Mouse (Mus musculus) spleen, adult 2 months (tissue): ENCODE results near the gene Ccdc69. TPM values are rescaled to one million over a fixed set of nuclear protein-coding genes. Genes with fewer than 3 reads are reported as not detected.
A peak's percentile ranks its signal among the peaks of the same experiment; 100 is the strongest.
"Not testable (repeated sequence)": the region's sequence is repeated elsewhere in the genome, so short reads cannot be mapped to it uniquely, and the experiment has no call there.

Source experiments
- DNase-seq, 2 experiments: peaks; one replicate each; pipeline versions ENCODE4 v3.0.0 to v3.0.0-alpha.2; 2012 to 2021; ENCODE audit warnings: low spot score in 2 of 2, low read depth in 1 of 2
- H3K27ac ChIP-seq: fragments of 200-500 bp; 2 replicates; pipeline ENCODE4 v1.5.1; 2012; ENCODE audit warnings: low read length, inconsistent platforms; ENCODE audit not compliant: insufficient read depth
- H3K27me3 ChIP-seq: fragments of 200-500 bp; 2 replicates; pipeline ENCODE4 v1.6.1; 2012; ENCODE audit warnings: mild to moderate bottlenecking, moderate library complexity, low read length, inconsistent platforms; ENCODE audit not compliant: control insufficient read depth, insufficient read depth
- H3K36me3 ChIP-seq: fragments of 200-500 bp; 2 replicates; pipeline ENCODE4 v1.6.1; 2012; ENCODE audit warnings: mild to moderate bottlenecking, low read length, inconsistent platforms; ENCODE audit not compliant: control insufficient read depth, insufficient read depth
- H3K4me1 ChIP-seq: fragments of 200-500 bp; 2 replicates; pipeline ENCODE4 v1.6.1; 2011; ENCODE audit warnings: inconsistent platforms; ENCODE audit not compliant: control insufficient read depth, insufficient read depth, insufficient read length
- H3K4me3 ChIP-seq: fragments of 200-500 bp; 2 replicates; pipeline ENCODE4 v1.5.1; 2011; ENCODE audit warnings: mild to moderate bottlenecking, inconsistent platforms; ENCODE audit not compliant: insufficient read depth, insufficient read length; ENCODE audit errors: extremely low read depth
- CTCF ChIP-seq: fragments of 200-500 bp; IDR thresholded peaks from 2 replicates; pipeline ENCODE4 v1.5.1; 2011; ENCODE audit warnings: mild to moderate bottlenecking, inconsistent platforms; ENCODE audit not compliant: insufficient read depth, insufficient read length, insufficient replicate concordance; ENCODE audit errors: extremely low read depth
- POLR2A ChIP-seq: fragments of 200-500 bp; IDR thresholded peaks from 2 replicates; pipeline ENCODE4 v1.6.1; 2011; ENCODE audit warnings: low read depth, low read length, inconsistent platforms
- WGBS: fragments of 180-500 bp; shearing (Covaris S2); methylation state at CpG from one replicate; pipeline ENCODE4 v1.1.7; 2018; 5-methylcytosine and 5-hydroxymethylcytosine counted together
- polyA plus RNA-seq: library from polyadenylated mRNA; depleted of rRNA; stranded (reverse); fragments of >200 nt; gene quantifications from 2 replicates; pipeline ENCODE4 v1.2.3, GENCODE M21; 2012

The Ccdc69 gene
- polyA plus RNA-seq, 1 experiment = 10.6 TPM

DNA sequence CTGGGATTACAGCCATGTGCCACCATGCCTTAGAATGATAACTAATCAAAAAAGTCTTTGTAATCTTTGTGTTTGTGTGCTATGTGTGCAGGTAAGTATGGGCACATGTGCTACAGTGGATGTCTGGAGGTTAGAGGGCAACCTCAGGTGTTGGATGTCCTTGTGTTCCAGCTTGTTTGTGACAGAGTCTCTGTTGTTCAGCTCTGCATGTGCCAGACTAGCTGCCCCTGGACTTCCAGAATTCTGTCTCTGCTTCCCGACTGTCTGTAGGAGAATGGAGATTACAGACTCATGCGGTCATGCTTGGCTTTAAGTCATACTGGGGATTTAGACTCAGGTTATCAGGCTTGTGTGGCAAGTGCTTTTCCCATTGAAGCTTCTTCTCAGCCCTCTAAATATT is 36.4 kb upstream of the Ccdc69 start:
- no peak for DNase-seq
- H3K4me1 ChIP-seq = peaks cover 2% of the 10 kb centered on the region; the same call in 1 of the 2 replicates
- H3K36me3 ChIP-seq = peaks cover 12% of the 10 kb centered on the region
- no peak overlapping the region; the same call in none of the 2 replicates for H3K27ac ChIP-seq
- no peak overlapping the region for H3K4me3 ChIP-seq
- no peak for TF ChIP-seq CTCF
- no peak for TF ChIP-seq POLR2A
- no peaks in the 10 kb centered on the region for H3K27me3 ChIP-seq
- WGBS = 89% methylated on average over 2 of the region's 2 CpGs

DNA sequence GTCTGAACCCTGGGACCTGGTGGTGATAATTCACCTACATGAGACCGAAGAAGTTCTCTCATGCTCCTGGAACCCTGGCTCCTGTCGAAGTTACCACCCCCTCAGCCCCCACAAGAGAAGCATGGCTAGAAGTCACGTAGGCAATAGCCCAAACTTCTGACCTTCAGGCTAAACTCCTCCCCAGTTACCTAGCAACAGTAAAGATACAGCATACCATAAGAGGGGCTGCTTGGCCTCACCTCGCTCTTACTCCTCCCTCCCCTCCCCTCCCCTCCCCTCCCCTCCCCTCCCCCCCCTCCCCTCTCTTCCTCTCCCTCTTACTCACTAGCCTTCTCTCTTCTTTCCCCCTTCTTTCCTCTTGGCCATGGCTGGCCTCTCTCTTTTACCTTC is 35.9 kb upstream of the Ccdc69 start:
- not testable (repeated sequence) for H3K27me3 ChIP-seq, DNase-seq, H3K4me3 ChIP-seq, H3K4me1 ChIP-seq
- peaks cover 16% of the 10 kb centered on the region for H3K36me3 ChIP-seq
- 35% methylated on average over 4 of the region's 4 CpGs for WGBS
- peak overlapping the region; percentile 80 for H3K27ac ChIP-seq

DNA sequence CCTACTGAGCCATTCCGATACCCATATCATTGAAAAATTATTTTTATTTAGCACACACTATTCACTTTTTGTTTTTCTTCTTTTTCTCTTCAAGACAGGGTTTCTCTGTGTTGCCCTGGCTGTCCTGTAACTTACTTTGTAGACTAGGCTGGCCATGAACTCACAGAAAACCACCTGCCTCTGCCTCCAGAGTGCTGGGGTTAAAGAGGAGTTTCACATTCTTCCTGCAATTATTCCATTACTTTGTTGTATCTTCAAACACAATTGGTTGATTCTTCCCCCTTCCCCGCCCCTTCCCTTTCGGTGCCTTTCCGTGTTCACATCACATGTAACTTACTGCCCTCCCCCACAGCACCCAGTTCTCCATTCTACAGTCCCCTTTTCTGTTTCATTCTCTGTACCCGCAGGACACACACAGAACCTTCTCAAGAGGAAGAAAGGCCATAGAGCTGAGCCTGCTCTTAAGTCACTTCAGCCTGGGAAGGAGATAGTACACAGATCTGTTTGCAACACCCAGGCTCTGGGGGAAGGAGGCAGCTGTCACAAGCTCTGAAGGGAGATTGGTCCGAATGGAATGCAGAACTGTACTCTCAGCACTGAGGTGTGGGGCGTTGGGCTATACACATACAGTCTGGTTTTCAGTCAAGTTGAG is 35.4 kb upstream of the Ccdc69 start:
- Histone ChIP-seq H3K36me3 (peaks cover 22% of the 10 kb centered on the region), H3K27me3 (no peaks in the 10 kb centered on the region), H3K4me3 (no peak overlapping the region), H3K27ac (peak overlapping the region; percentile 80), H3K4me1 (peaks cover 2% of the 10 kb centered on the region; the same call in 1 of the 2 replicates)
- TF ChIP-seq POLR2A = no peak; the same call in 1 of the 2 replicates
- no peak for TF ChIP-seq CTCF
- WGBS = 24% methylated on average over 7 of the region's 7 CpGs
- peak; percentile 67 to 72 for DNase-seq

DNA sequence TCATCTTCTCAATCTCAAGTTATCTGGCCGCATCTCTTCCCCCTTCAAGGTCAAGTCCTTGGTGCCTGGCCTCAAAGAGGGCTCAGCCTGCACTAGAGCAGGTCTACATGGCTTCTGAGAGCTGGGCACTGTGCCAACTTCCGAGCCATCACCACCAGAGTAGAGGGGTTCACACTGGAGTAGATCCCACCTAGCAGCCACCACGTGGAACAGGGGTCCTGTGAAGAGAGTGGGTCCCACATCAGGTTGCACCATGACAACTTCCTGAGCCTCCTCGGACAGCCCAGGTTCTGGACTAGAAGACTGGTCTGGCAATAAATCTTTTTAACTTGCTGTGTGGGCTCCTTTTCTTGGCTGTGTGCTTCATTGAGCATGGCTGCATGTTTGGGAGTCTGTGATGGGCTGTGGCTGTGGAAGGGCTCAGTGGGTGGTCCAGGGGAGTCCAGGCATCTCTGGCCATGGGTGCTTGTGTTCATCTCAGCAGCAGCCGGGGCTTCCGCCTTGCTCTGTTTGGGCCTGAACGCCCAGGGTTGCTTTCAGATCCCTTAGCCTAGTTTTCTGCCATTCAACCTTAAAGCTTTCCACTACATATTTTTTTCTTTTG is 32.7 kb upstream of the Ccdc69 start:
- WGBS = 86% methylated on average over 7 of the region's 7 CpGs
- TF ChIP-seq CTCF (no peak), POLR2A (no peak)
- no peak for DNase-seq
- Histone ChIP-seq H3K36me3 (peaks cover 37% of the 10 kb centered on the region), H3K27ac (no peak overlapping the region), H3K4me3 (no peak overlapping the region), H3K4me1 (no peaks in the 10 kb centered on the region; the same call in 1 of the 2 replicates), H3K27me3 (no peaks in the 10 kb centered on the region)

DNA sequence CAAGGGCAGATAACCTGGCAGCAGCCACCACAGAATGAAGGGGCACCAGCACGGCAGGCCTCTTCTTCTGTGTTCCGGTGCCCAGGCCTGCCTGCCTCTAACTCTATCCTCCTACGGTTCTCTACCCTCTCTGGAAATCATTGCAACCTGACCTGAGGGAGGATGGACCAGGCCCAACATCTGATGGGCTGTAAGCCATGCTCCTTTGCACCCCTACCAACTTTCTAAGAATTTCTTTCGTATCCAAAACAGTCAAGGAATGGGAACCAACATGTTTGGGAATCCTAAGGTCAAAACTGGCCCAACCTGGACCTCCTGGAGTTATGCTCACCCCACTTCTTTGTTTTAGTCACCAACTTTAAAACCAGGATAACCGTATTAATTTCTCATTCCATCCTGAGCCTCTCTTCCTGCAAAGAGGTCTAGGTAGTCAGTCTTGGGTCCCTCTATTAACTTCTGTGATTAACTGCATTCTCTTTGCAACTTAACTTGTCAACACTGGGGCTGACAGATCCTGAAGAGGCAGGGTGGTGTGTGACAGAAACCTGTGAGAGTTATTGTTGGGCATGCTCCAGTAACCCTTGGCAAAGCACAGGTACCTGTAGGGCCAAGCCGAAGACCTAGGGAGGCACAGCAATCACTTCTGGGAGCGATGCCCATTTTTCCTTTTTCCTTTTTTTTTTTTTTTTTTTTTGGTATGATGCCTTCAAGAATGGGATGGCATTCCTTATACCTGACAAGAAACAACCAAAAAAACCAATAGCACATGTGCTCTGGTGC is 31.8 kb upstream of the Ccdc69 start:
- peaks cover 44% of the 10 kb centered on the region for H3K36me3 ChIP-seq
- no peaks in the 10 kb centered on the region; the same call in 1 of the 2 replicates for H3K4me1 ChIP-seq
- H3K27ac ChIP-seq = no peak overlapping the region
- 90% methylated on average over 7 of the region's 7 CpGs for WGBS
- H3K4me3 ChIP-seq = no peak overlapping the region
- DNase-seq = no peak
- TF ChIP-seq POLR2A = no peak
- TF ChIP-seq CTCF = no peak
- H3K27me3 ChIP-seq = no peaks in the 10 kb centered on the region

DNA sequence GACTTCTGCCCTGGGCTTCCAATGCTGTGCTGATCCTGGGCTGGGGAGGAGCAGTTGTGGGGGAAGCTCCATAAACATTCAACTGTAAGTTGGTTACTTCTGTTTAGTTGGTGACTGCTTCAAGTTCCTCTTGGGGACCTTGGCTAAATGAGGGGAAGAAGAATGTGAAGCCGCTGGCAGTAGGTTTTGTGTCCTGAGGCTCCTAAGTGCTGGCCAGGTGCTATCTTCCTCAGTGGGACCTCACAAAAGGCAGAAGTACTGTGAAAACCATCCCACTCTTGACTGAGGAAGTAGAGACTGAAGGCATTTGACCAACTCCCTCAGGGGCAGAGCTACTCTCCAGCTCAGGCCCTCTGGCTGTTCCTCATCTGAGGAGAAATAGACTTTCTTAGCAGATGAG is 28.7 kb upstream of the Ccdc69 start:
- H3K27ac ChIP-seq = peak overlapping the region; percentile 33

More for the DNA sequence above, 28.7 kb upstream of the Ccdc69 start:
- no peak overlapping the region for H3K4me3 ChIP-seq
- peaks cover 59% of the 10 kb centered on the region for H3K36me3 ChIP-seq
- H3K4me1 ChIP-seq = no peaks in the 10 kb centered on the region; the same call in 1 of the 2 replicates
- DNase-seq = peak in 1 of 2 experiments; percentile 18
- no peak for TF ChIP-seq POLR2A
- 39% methylated on average over 1 of the region's 1 CpGs for WGBS
- no peaks in the 10 kb centered on the region for H3K27me3 ChIP-seq
